Mouse (Mus musculus): ENCODE measurements around the gene Ugt1a5.

The Ugt1a5 gene

DNA sequence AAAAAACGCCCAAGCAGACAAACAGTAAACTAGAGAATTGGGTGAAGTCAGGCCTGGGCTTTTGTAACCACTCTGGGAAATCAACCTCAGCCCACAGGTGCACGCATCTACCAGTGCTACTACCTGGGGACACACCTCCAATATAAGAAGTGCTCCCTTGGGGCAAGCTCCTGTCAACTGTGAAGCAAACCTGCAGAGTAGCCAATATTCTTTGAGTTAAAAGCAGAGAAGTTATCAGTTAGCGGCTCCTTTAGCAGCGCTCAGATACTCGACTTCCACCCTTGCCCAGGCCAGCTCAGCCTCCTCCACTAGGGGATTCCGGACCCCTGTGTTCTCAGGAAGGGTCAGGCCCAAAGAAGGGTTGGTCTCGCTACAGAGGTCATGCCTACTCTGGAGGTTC lies 95.9 kb downstream of the Ugt1a5 start:
- peak; percentile 57 for DNase-seq (ENCODE audit: low spot score)

DNA sequence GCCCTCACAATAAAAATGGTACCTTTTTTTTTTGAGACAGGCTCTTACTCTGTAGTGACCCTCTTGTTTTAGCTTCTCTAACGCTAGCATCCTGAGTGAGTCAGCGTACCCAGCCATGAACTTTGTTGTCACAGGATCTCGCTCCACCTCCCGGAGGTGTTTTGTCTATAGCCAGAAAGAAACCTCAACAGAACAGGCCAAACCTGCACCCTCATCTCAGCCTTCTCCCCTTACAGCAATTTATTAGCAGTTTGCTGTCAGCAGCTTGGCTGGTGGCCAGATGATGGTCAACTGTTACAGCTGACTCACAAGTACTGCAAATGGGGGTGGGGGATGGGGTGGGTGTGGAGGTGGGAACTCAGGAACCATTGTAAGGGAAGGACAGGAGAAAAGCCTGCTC lies 96.4 kb downstream of the Ugt1a5 start:
- peak; percentile 99 for DNase-seq (ENCODE audit: low spot score)

DNA sequence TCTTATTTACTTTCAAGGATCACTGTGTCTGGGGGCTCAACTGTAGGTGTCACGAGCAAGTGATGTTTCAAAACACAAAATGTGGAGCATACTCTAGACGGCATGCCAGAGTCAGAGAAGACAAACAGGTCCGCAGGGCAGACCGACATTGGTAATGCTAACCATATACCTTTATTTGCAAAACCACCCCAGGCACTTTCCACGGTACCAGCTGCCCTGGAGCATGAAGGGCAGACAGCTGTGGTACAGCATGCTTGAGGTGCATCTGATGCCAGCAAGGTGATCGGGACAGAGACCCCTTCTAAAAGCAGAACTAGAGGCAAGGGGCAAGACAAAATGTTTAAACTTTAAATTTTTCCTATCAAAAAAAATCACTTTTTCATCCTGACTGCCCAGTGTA lies 97.1 kb downstream of the Ugt1a5 start:
- DNase-seq (ENCODE audit: low spot score), result no peak

DNA sequence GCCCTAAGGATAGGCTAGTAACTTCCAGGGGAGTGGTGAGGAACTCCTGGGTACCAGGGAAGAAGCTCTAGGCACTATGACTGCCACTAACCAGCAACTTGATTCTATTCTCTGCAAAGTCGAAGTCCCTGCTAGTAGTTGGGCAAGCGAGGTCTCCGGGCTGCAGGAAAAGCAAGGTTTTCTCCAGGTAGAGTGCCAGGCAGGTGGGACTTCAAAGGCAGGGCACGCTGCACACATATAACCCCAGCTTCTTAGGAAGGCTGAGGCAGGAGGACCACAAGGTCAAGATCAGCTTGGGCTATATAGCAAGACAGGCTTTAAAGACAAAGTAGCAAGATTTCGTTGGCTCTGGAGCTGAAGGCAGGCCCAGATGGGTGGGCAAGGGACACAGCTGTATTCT lies 98.0 kb downstream of the Ugt1a5 start:
- no peak for DNase-seq (ENCODE audit: low spot score)

DNA sequence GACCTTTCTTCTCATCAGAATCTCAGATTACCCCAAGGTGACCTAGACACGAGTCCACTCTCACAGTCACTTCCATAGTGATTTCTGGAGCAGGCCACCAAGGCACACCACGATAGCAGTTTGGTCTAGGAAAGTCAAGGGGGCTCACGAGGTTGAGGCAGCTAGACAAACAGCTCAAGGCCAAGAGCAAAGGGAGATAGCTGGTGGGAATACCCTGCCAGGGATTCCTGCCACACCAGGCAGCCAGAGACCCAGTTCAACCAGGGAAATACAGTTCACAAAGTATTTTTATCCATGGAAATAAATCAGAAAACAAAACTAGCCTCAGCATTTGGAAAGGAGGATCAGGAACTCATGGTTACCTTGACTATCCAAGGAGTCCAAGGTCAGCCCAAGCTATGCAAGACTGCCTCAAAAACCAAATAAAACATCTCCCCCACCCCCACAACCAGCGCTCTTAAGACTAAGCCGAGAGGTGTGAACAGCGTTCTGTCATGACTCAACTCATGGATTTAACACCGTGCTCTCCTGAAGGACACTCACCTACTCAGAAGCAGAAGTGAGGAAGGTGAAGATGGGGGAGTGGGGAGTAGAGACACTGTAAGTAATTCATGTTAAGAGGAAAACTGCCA lies 98.5 kb downstream of the Ugt1a5 start:
- no peak for DNase-seq (ENCODE audit: low spot score)

DNA sequence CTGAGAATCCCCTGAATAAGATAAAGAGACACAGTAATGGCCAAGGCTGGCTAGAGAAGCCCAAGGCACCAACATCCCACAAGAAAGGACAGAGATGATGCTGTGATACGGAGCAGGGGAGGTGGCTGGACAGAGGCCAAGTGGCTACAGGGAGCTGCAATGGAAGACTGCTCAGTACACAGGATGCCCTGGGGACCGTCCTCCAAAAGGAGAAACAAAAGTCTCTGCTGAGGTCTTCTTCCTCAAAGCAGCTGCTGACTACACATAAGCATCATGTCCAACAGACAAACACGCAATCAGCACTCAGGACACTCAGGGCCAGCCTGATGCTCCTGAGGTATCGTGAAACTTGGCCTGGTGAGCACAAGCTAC lies 99.0 kb downstream of the Ugt1a5 start:
- no peak for DNase-seq (ENCODE audit: low spot score)

DNA sequence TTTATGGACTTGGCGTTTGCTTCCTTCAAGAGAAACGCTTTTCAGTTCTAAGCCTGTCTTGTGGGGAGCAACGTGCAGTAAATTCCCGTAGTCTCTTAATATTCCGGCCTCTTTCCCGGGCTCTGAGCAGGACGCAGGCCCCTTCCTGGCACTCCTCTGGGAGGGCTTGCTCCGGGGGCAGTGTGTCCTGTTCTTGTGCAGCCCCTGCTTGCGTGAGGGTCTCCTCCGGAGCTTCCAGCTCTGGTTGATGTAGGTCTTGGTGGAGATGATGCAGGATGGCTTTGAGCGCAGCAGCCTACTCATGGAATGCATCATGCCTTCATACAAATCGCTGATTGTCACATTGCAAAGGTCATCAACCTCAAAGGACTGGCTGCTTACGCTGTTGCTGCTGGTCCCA lies 100.3 kb downstream of the Ugt1a5 start:
- no peak for DNase-seq (ENCODE audit: low spot score)

DNA sequence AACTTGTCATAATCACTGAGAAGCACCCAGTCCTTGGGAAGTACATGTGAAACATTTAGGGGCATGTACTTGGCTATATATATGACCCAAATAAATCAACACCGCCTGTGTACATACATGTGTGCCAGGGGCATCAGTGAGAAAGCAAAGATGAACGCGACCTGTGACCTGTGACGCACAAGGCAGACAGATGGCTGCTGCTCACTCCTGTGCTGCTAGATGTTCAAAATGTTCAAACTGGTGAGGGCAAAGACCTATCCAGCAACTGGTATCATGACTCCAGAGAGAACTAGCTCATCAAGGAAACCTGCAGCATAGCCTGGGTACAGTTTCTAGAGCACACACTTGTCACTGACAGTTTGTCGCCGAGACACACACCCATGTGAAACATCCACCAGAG lies 101.7 kb downstream of the Ugt1a5 start:
- no peak for DNase-seq (ENCODE audit: low spot score)

DNA sequence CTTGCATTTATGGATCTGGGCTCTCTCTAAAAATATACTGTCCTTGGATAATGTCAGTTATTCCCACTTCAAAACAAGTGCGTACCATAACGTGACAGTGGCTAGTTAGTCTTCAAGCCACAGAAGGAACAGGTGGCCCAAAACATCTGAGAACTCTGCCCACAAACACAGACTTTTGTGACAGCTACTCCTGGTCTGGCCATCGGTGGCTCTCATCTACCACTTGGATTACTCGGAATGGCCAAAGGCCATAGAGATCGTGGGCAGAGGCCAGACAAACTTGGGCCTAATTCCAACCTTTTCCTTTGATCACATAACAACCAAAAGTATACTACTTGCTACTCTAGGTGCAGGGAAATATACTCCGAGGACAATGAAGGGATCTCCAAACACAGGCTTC lies 102.3 kb downstream of the Ugt1a5 start:
- no peak for DNase-seq (ENCODE audit: low spot score)

All from urinary bladder, postnatal 25 days (tissue).